Mouse (Mus musculus): ENCODE measurements around the gene Tsc22d2. TPM values are rescaled to one million over a fixed set of nuclear protein-coding genes. Genes with fewer than 3 reads are reported as not detected.

Tsc22d2 gene
- polyA plus RNA-seq, 1 experiment from 2014 or later: 9.1 TPM

- ATAC-seq (ENCODE audit: borderline replicate concordance, extremely low read depth, low FRiP score, low TSS enrichment): no peak
- 45% methylated on average over 2 of the region's 2 CpGs for WGBS
These were observed 87.4 kb downstream of the Tsc22d2 start for GRCm38 (mm10) chr3:58501961-58502360.

GRCm38 (mm10) chr3:58503720-58504333, 89.3 kb downstream of the Tsc22d2 start:
- H3K4me1 ChIP-seq: no peaks in the 10 kb centered on the region
- 55% methylated on average over 3 of the region's 3 CpGs for WGBS
- H3K4me3 ChIP-seq: no peak overlapping the region
- no peak overlapping the region for H3K9ac ChIP-seq
- no peaks in the 10 kb centered on the region for H3K36me3 ChIP-seq
- no peaks in the 10 kb centered on the region for H3K9me3 ChIP-seq
- no peak overlapping the region for H3K27ac ChIP-seq
- H3K4me2 ChIP-seq: no peak overlapping the region
- H3K27me3 ChIP-seq: no peaks in the 10 kb centered on the region
- no peak for ATAC-seq (ENCODE audit: borderline replicate concordance, extremely low read depth, low FRiP score, low TSS enrichment)

More at GRCm38 (mm10) chr3:58501961-58502360, 87.4 kb downstream of the Tsc22d2 start:
- no peaks in the 10 kb centered on the region for H3K9me3 ChIP-seq
- no peaks in the 10 kb centered on the region for H3K4me1 ChIP-seq
- H3K9ac ChIP-seq: no peak overlapping the region
- no peak overlapping the region for H3K4me3 ChIP-seq
- no peak overlapping the region for H3K27ac ChIP-seq
- H3K36me3 ChIP-seq: no peaks in the 10 kb centered on the region
- no peaks in the 10 kb centered on the region for H3K27me3 ChIP-seq
- H3K4me2 ChIP-seq: no peak overlapping the region

- H3K4me1 ChIP-seq: no peaks in the 10 kb centered on the region
- no peak for ATAC-seq (ENCODE audit: borderline replicate concordance, extremely low read depth, low FRiP score, low TSS enrichment)
- H3K27me3 ChIP-seq: no peaks in the 10 kb centered on the region
- no peaks in the 10 kb centered on the region for H3K36me3 ChIP-seq
- H3K4me3 ChIP-seq: no peak overlapping the region
- no peak overlapping the region for H3K27ac ChIP-seq
- no peak overlapping the region for H3K9ac ChIP-seq
- no peak overlapping the region for H3K4me2 ChIP-seq
- H3K9me3 ChIP-seq: no peaks in the 10 kb centered on the region
These were observed 90.2 kb downstream of the Tsc22d2 start for GRCm38 (mm10) chr3:58504676-58505075.

GRCm38 (mm10) chr3:58508020-58508750, 93.7 kb downstream of the Tsc22d2 start:
- H3K4me2 ChIP-seq: no peak overlapping the region
- no peak for ATAC-seq (ENCODE audit: borderline replicate concordance, extremely low read depth, low FRiP score, low TSS enrichment)
- H3K9ac ChIP-seq: no peak overlapping the region
- no peaks in the 10 kb centered on the region for H3K9me3 ChIP-seq
- WGBS: 81% methylated on average over 7 of the region's 7 CpGs
- no peak overlapping the region for H3K27ac ChIP-seq
- no peak overlapping the region for H3K4me3 ChIP-seq
- no peaks in the 10 kb centered on the region for H3K27me3 ChIP-seq
- H3K4me1 ChIP-seq: no peaks in the 10 kb centered on the region
- H3K36me3 ChIP-seq: no peaks in the 10 kb centered on the region

GRCm38 (mm10) chr3:58511581-58511980, 97.1 kb downstream of the Tsc22d2 start:
- H3K9ac ChIP-seq: no peak overlapping the region
- H3K36me3 ChIP-seq: no peaks in the 10 kb centered on the region
- H3K9me3 ChIP-seq: no peaks in the 10 kb centered on the region
- no peak overlapping the region for H3K27ac ChIP-seq
- no peak overlapping the region for H3K4me3 ChIP-seq
- no peaks in the 10 kb centered on the region for H3K4me1 ChIP-seq
- H3K4me2 ChIP-seq: no peak overlapping the region
- no peaks in the 10 kb centered on the region for H3K27me3 ChIP-seq
- no peak for ATAC-seq (ENCODE audit: borderline replicate concordance, extremely low read depth, low FRiP score, low TSS enrichment)

- H3K4me3 ChIP-seq: no peak overlapping the region
- WGBS: 53% methylated on average over 3 of the region's 3 CpGs
- H3K4me1 ChIP-seq: no peaks in the 10 kb centered on the region
- no peak overlapping the region for H3K27ac ChIP-seq
- no peaks in the 10 kb centered on the region for H3K27me3 ChIP-seq
- no peak overlapping the region for H3K4me2 ChIP-seq
- ATAC-seq (ENCODE audit: borderline replicate concordance, extremely low read depth, low FRiP score, low TSS enrichment): no peak
- H3K9ac ChIP-seq: no peak overlapping the region
- no peaks in the 10 kb centered on the region for H3K36me3 ChIP-seq
- H3K9me3 ChIP-seq: no peaks in the 10 kb centered on the region
These were observed 98.2 kb downstream of the Tsc22d2 start for GRCm38 (mm10) chr3:58512740-58513139.

GRCm38 (mm10) chr3:58513483-58513882, 99.0 kb downstream of the Tsc22d2 start:
- no peaks in the 10 kb centered on the region for H3K27me3 ChIP-seq
- no peak overlapping the region for H3K4me3 ChIP-seq
- H3K4me1 ChIP-seq: no peaks in the 10 kb centered on the region
- ATAC-seq (ENCODE audit: borderline replicate concordance, extremely low read depth, low FRiP score, low TSS enrichment): no peak
- no peaks in the 10 kb centered on the region for H3K9me3 ChIP-seq
- H3K4me2 ChIP-seq: no peak overlapping the region
- H3K9ac ChIP-seq: no peak overlapping the region
- H3K36me3 ChIP-seq: no peaks in the 10 kb centered on the region
- 71% methylated on average over 4 of the region's 4 CpGs for WGBS
- no peak overlapping the region for H3K27ac ChIP-seq

GRCm38 (mm10) chr3:58515947-58516601, 101.6 kb downstream of the Tsc22d2 start:
- Histone ChIP-seq H3K4me2 (no peak overlapping the region), H3K27ac (no peak overlapping the region), H3K27me3 (no peaks in the 10 kb centered on the region), H3K36me3 (peaks cover 9% of the 10 kb centered on the region; the same call in 1 of the 2 replicates), H3K4me3 (no peak overlapping the region), H3K4me1 (no peaks in the 10 kb centered on the region), H3K9me3 (no peaks in the 10 kb centered on the region), H3K9ac (no peak overlapping the region)
- no peak for ATAC-seq (ENCODE audit: borderline replicate concordance, extremely low read depth, low FRiP score, low TSS enrichment)
- WGBS: 49% methylated on average over 1 of the region's 1 CpGs

Other genes starting within 250 kb of the Tsc22d2 start
- 55.5 and 55.6 TPM in 2 replicates for gene Eif2a, start 111.1 kb downstream of the Tsc22d2 start, polyA plus RNA-seq (2015; fragmentation: Nextera tagmentation; extraction: Ambion mirVana)
- 142 and 145 TPM in 2 replicates for gene Serp1, start 111.2 kb downstream of the Tsc22d2 start, polyA plus RNA-seq (2015; fragmentation: Nextera tagmentation; extraction: Ambion mirVana)
- gene Selenot, start 161.9 kb downstream of the Tsc22d2 start, polyA plus RNA-seq (2015; fragmentation: Nextera tagmentation; extraction: Ambion mirVana): 17.7 and 19.6 TPM in 2 replicates
- not detected in 2 replicates for gene Erich6, start 222.5 kb downstream of the Tsc22d2 start, polyA plus RNA-seq (2015; fragmentation: Nextera tagmentation; extraction: Ambion mirVana)

Data from lung, embryonic 15.5 days (tissue).